Mouse (Mus musculus) limb, embryonic 14.5 days (tissue): Measurements from ENCODE around the gene Elmo3. TPM values are rescaled to one million over a fixed set of nuclear protein-coding genes. Genes with fewer than 3 reads are reported as not detected.

ENCODE experiments used
- ATAC-seq: fragments of 200-750 bp; cut with Nextera tagmentation; 2 replicates; pipeline ENCODE4 v1.8.0; 2017; ENCODE audit warnings: low read depth, moderate number of reproducible peaks, moderate TSS enrichment; ENCODE audit not compliant: low FRiP score
- DNase-seq: peaks from one replicate; pipeline ENCODE4 v3.0.0-alpha.2; 2015; ENCODE audit warnings: low spot score
- H3K27ac ChIP-seq: fragments of 300-500 bp; sonication (generic); replicated peaks from 2 replicates; pipeline ENCODE4 v1.5.1; 2014; ENCODE audit warnings: low read depth, mild to moderate bottlenecking, low read length, moderate library complexity, mixed read lengths
- H3K27me3 ChIP-seq: fragments of 300-500 bp; sonication (generic); 2 replicates; pipeline ENCODE4 v1.6.1; 2014; ENCODE audit warnings: low read length, mixed read lengths; ENCODE audit not compliant: control insufficient read depth, insufficient read depth
- H3K36me3 ChIP-seq: fragments of 300-500 bp; sonication (generic); 2 replicates; pipeline ENCODE4 v1.6.1; 2014; ENCODE audit warnings: mild to moderate bottlenecking, low read length, moderate library complexity, mixed read lengths; ENCODE audit not compliant: control insufficient read depth, insufficient read depth
- H3K4me1 ChIP-seq: fragments of 300-500 bp; sonication (generic); 2 replicates; pipeline ENCODE4 v1.6.1; 2014; ENCODE audit warnings: antibody characterized with exemption, low read length, mixed read lengths; ENCODE audit not compliant: control insufficient read depth, insufficient read depth
- H3K4me2 ChIP-seq: fragments of 300-500 bp; sonication (generic); replicated peaks from 2 replicates; pipeline ENCODE4 v1.6.1; 2014; ENCODE audit warnings: low read depth, mild to moderate bottlenecking, low read length, moderate library complexity; ENCODE audit not compliant: severe bottlenecking
- H3K4me3 ChIP-seq: fragments of 300-500 bp; sonication (generic); replicated peaks from 2 replicates; pipeline ENCODE4 v1.5.1; 2014; ENCODE audit warnings: low read length
- H3K9ac ChIP-seq: fragments of 300-500 bp; sonication (generic); 2 replicates; pipeline ENCODE4 v1.6.1; 2014; ENCODE audit warnings: mild to moderate bottlenecking, low read depth, low read length, moderate library complexity; ENCODE audit not compliant: severe bottlenecking
- H3K9me3 ChIP-seq: fragments of 300-500 bp; sonication (generic); 2 replicates; pipeline ENCODE4 v1.6.1; 2016; ENCODE audit warnings: low read length; ENCODE audit not compliant: control insufficient read depth
- POLR2A ChIP-seq: fragments of 200-500 bp; IDR thresholded peaks from 2 replicates; pipeline ENCODE4 v1.8.0; 2012; ENCODE audit warnings: inconsistent platforms, mild to moderate bottlenecking, moderate library complexity, borderline replicate concordance; ENCODE audit not compliant: insufficient read depth, insufficient read length; ENCODE audit errors: extremely low read depth
- WGBS: fragments of 180-500 bp; shearing (Covaris S2); extraction: QIAGEN DNeasy Blood & Tissue Kit; methylation state at CpG from one replicate; pipeline ENCODE4 v1.1.7; 2014; 5-methylcytosine and 5-hydroxymethylcytosine counted together
- polyA plus RNA-seq, 2 experiments: library from polyadenylated mRNA; depleted of rRNA in 1 of 2; stranded (reverse) in 1 of 2; unstranded in 1 of 2; fragments of >200 nt; fragmentation: Nextera tagmentation in 1 of 2; extraction: Ambion mirVana in 1 of 2; gene quantifications; 2 replicates each; pipeline versions ENCODE4 v1.2.1 to v1.2.3; 2012 to 2014

Gene Elmo3
- polyA plus RNA-seq, 2 experiments = 7.3 to 8.8 TPM

- ATAC-seq (peak; percentile 92), DNase-seq (peak; percentile 92)
- H3K27me3 ChIP-seq = no peaks in the 10 kb centered on the region
- WGBS = under 1% methylated on average over 52 of the region's 58 CpGs
- H3K27ac ChIP-seq = 0 out of 2 replicates have a peak within 1 kb of the TSS, but pooled peaks have one; percentile 55
- 0 out of 2 replicates have a peak, but pooled peaks have one; percentile 49 for TF ChIP-seq POLR2A
- peaks cover 15% of the 10 kb centered on the region for H3K4me1 ChIP-seq
- peak within 1 kb of the TSS; percentile 83 for H3K9ac ChIP-seq
- peak within 1 kb of the TSS; percentile 91 for H3K4me3 ChIP-seq
- peaks cover 37% of the 10 kb centered on the region for H3K36me3 ChIP-seq
- H3K4me2 ChIP-seq = peak within 1 kb of the TSS; percentile 91
- no peaks in the 10 kb centered on the region for H3K9me3 ChIP-seq
These were observed 7.7 kb upstream of the Elmo3 start, which contains the start of gene E2f4 for GRCm38 (mm10) chr8:105297511-105298192. E2f4 (plus strand) TSS chr8:105297663.

- Histone ChIP-seq H3K4me3 (peak overlapping the region; percentile 91), H3K9ac (peak overlapping the region; percentile 83), H3K4me2 (peak overlapping the region; percentile 91), H3K4me1 (peaks cover 15% of the 10 kb centered on the region), H3K9me3 (no peaks in the 10 kb centered on the region), H3K27me3 (no peaks in the 10 kb centered on the region), H3K36me3 (peaks cover 46% of the 10 kb centered on the region), H3K27ac (no peak overlapping the region)
- no peak for ATAC-seq
- no peak for DNase-seq
- 56% methylated on average over 18 of the region's 18 CpGs for WGBS
- TF ChIP-seq POLR2A = no peak
These were observed 6.8 kb upstream of the Elmo3 start for GRCm38 (mm10) chr8:105298351-105299252.

- Histone ChIP-seq H3K4me3 (no peak overlapping the region), H3K4me2 (no peak overlapping the region), H3K9me3 (no peaks in the 10 kb centered on the region), H3K9ac (no peak overlapping the region), H3K36me3 (peaks cover 59% of the 10 kb centered on the region), H3K27me3 (no peaks in the 10 kb centered on the region), H3K27ac (no peak overlapping the region), H3K4me1 (peaks cover 21% of the 10 kb centered on the region)
- DNase-seq (no peak), ATAC-seq (no peak)
- no peak for TF ChIP-seq POLR2A
- WGBS = 93% methylated on average over 8 of the region's 8 CpGs
These were observed 5.4 kb upstream of the Elmo3 start for GRCm38 (mm10) chr8:105299962-105300361.

- Histone ChIP-seq H3K9ac (no peak overlapping the region), H3K4me2 (no peak overlapping the region), H3K4me3 (no peak overlapping the region), H3K27ac (no peak overlapping the region), H3K36me3 (peaks cover 74% of the 10 kb centered on the region), H3K4me1 (peaks cover 25% of the 10 kb centered on the region), H3K27me3 (no peaks in the 10 kb centered on the region), H3K9me3 (no peaks in the 10 kb centered on the region)
- WGBS = 83% methylated on average over 8 of the region's 8 CpGs
- ATAC-seq (no peak), DNase-seq (no peak)
- TF ChIP-seq POLR2A = no peak
These were observed 2.0 kb upstream of the Elmo3 start for GRCm38 (mm10) chr8:105303396-105303795.

GRCm38 (mm10) chr8:105303874-105304273, 1.5 kb upstream of the Elmo3 start:
- Histone ChIP-seq H3K4me1 (peaks cover 20% of the 10 kb centered on the region), H3K27ac (no peak overlapping the region), H3K36me3 (peaks cover 77% of the 10 kb centered on the region), H3K9ac (no peak overlapping the region), H3K4me2 (no peak overlapping the region), H3K4me3 (no peak overlapping the region), H3K9me3 (no peaks in the 10 kb centered on the region), H3K27me3 (no peaks in the 10 kb centered on the region)
- TF ChIP-seq POLR2A = no peak
- no peak for ATAC-seq
- WGBS = 81% methylated on average over 9 of the region's 9 CpGs
- DNase-seq = no peak
